Mouse (Mus musculus): Measurements from ENCODE around the gene Dnmt3b. TPM values are rescaled to one million over a fixed set of nuclear protein-coding genes. Genes with fewer than 3 reads are reported as not detected.
A peak's percentile ranks its signal among the peaks of the same experiment; 100 is the strongest.
"Not testable (repeated sequence)": the region's sequence is repeated elsewhere in the genome, so short reads cannot be mapped to it uniquely, and the experiment has no call there.

Dnmt3b gene
- polyA plus RNA-seq, 1 experiment from 2014 or later, result 4.1 TPM

- no peak for ATAC-seq
- Histone ChIP-seq H3K4me1 (no peaks in the 10 kb centered on the region), H3K4me3 (no peak overlapping the region), H3K9ac (no peak overlapping the region), H3K27me3 (no peaks in the 10 kb centered on the region), H3K4me2 (no peak overlapping the region), H3K36me3 (ENCODE audit: poor library complexity, severe bottlenecking) (no peaks in the 10 kb centered on the region), H3K9me3 (replicated peaks) (no peaks in the 10 kb centered on the region), H3K27ac (no peak overlapping the region)
- WGBS, result 5% methylated on average over 6 of the region's 6 CpGs
Observed at GRCm38 (mm10) chr2:153642999-153643398, 6.3 kb upstream of the Dnmt3b start.

- Histone ChIP-seq H3K27me3 (peaks cover 9% of the 10 kb centered on the region; the same call in 1 of the 2 replicates), H3K4me1 (peaks cover 17% of the 10 kb centered on the region), H3K9ac (peak overlapping the region; percentile 86), H3K27ac (no peak overlapping the region), H3K4me3 (peak overlapping the region; percentile 80), H3K9me3 (replicated peaks) (no peaks in the 10 kb centered on the region), H3K36me3 (ENCODE audit: poor library complexity, severe bottlenecking) (no peaks in the 10 kb centered on the region), H3K4me2 (peak overlapping the region; percentile 96)
- 14% methylated on average over 14 of the region's 14 CpGs for WGBS
- ATAC-seq, result no peak
Observed at GRCm38 (mm10) chr2:153648773-153649297, 415 bp upstream of the Dnmt3b start.

DNA sequence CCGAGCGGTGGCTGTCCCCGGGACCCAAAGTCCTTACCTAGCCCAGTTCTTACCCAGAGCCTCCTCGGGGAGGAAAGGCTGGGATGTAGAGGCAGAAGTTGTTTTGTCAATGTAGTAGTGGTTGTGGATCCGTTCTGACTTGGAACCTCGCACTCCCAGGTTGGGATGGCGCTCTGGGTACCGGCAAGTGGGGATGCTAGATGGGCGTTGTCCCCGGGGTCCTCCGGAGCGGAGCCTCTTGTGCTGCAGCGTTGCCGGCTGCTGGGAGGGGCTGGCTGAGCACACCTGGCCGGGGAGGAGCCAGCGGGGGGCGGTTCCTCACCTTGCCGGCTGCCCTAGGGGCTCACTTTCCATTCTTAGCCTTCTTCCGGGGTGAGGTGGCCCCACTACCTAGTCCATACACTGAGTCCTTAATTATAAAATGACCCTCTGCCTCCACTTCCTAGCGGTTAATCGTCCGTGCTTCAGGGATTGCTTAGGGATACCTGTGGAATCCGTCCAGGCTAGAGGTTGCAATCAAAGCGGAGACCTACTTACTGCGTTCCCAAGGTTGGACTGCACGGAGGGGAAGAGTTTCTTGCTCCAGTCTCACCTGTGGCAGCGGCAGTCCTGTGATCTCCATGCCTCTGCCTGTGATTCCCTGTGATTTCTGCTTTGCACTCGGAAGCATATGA is 901 bp downstream of the Dnmt3b start:
- Histone ChIP-seq H3K4me3 (peak overlapping the region; percentile 80), H3K4me1 (peaks cover 17% of the 10 kb centered on the region), H3K9me3 (replicated peaks) (no peaks in the 10 kb centered on the region), H3K9ac (peak overlapping the region; percentile 86), H3K27ac (no peak overlapping the region), H3K36me3 (ENCODE audit: poor library complexity, severe bottlenecking) (no peaks in the 10 kb centered on the region), H3K4me2 (peak overlapping the region; percentile 96), H3K27me3 (peaks cover 9% of the 10 kb centered on the region; the same call in 1 of the 2 replicates)
- WGBS, result 1% methylated on average over 28 of the region's 28 CpGs
- peak; percentile 29 for ATAC-seq

- Histone ChIP-seq H3K4me3 (no peak overlapping the region), H3K4me2 (no peak overlapping the region), H3K4me1 (peaks cover 17% of the 10 kb centered on the region), H3K9ac (no peak overlapping the region), H3K27ac (no peak overlapping the region), H3K27me3 (peaks cover 9% of the 10 kb centered on the region; the same call in 1 of the 2 replicates), H3K36me3 (ENCODE audit: poor library complexity, severe bottlenecking) (no peaks in the 10 kb centered on the region), H3K9me3 (replicated peaks) (no peaks in the 10 kb centered on the region)
- 38% methylated on average over 3 of the region's 3 CpGs for WGBS
- no peak for ATAC-seq
Observed at GRCm38 (mm10) chr2:153651681-153652080, 2.4 kb downstream of the Dnmt3b start.

GRCm38 (mm10) chr2:153657659-153658058 is 8.4 kb downstream of the Dnmt3b start:
- not testable (repeated sequence) for H3K36me3 ChIP-seq (ENCODE audit: poor library complexity, severe bottlenecking); H3K27me3 ChIP-seq; H3K4me1 ChIP-seq; H3K9me3 ChIP-seq (replicated peaks); H3K27ac ChIP-seq; H3K4me2 ChIP-seq; H3K4me3 ChIP-seq; ATAC-seq; H3K9ac ChIP-seq
- 86% methylated on average over 8 of the region's 8 CpGs for WGBS

GRCm38 (mm10) chr2:153660616-153661015 is 11.4 kb downstream of the Dnmt3b start:
- Histone ChIP-seq H3K36me3 (ENCODE audit: poor library complexity, severe bottlenecking) (peaks cover 26% of the 10 kb centered on the region), H3K4me3 (no peak overlapping the region), H3K27me3 (no peaks in the 10 kb centered on the region), H3K9me3 (replicated peaks) (no peaks in the 10 kb centered on the region), H3K4me2 (no peak overlapping the region), H3K9ac (no peak overlapping the region), H3K27ac (no peak overlapping the region), H3K4me1 (no peaks in the 10 kb centered on the region)
- 77% methylated on average over 3 of the region's 3 CpGs for WGBS
- ATAC-seq, result no peak

DNA sequence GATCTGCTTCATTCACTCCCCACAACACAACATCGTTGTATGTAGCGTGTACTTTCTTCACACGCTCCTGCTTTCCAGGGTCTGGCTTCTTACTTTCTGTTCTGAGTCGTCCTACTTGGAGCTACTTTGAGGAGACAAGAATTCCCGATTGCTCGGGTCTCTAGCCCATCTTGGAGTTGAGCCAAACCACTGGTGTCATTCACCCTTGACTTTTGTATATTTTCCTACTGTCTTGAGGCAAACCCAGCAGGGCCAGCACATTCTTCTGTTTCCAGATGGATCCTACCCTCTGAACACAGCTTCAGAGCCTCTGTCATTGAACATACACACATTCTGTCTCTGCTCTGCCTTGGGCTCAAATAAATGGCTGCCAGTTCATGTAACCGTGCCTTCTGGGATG is 16.2 kb downstream of the Dnmt3b start:
- 0 out of 2 replicates have a peak, but pooled peaks cover 8% of the 10 kb centered on the region for H3K4me1 ChIP-seq
- ATAC-seq, result no peak
- H3K4me3 ChIP-seq, result no peak overlapping the region
- no peak overlapping the region for H3K9ac ChIP-seq
- WGBS, result 91% methylated on average over 7 of the region's 7 CpGs
- no peaks in the 10 kb centered on the region for H3K9me3 ChIP-seq (replicated peaks)
- H3K27me3 ChIP-seq, result no peaks in the 10 kb centered on the region
- peaks cover 29% of the 10 kb centered on the region for H3K36me3 ChIP-seq (ENCODE audit: poor library complexity, severe bottlenecking)
- no peak overlapping the region for H3K27ac ChIP-seq
- H3K4me2 ChIP-seq, result no peak overlapping the region

DNA sequence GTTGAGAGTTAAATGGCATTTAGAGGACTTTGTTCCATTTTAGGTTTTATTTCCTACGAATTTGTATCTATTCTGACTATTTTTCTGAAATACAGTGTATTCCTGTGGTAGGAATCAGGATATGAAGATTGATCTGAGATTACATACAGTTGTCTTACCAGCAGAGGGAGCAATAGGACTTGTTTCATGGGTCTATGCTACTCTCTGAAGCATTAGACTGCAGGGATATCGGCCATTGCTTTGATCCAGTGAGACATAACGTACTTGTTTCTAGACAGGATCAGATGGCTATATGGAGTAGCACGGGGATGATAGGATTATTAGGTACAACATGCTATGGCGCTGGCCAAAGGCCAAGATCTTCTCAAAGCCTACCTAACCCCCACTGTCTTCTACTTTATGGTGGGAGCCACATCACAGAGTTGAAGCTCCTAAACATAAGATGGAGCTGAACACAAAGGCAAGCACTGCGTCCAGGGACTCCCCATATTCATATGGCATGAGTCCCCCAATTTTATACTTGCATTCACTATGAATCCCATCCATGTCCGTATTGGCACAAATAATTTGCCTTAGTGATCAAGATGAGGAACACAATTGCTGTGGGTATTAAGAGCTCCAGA is 19.6 kb downstream of the Dnmt3b start:
- H3K4me3 ChIP-seq, result no peak overlapping the region
- ATAC-seq, result peak; percentile 75
- H3K27ac ChIP-seq, result no peak overlapping the region
- no peaks in the 10 kb centered on the region for H3K9me3 ChIP-seq (replicated peaks)
- no peak overlapping the region for H3K9ac ChIP-seq
- peaks cover 14% of the 10 kb centered on the region; the same call in 1 of the 2 replicates for H3K36me3 ChIP-seq (ENCODE audit: poor library complexity, severe bottlenecking)
- H3K4me1 ChIP-seq, result 0 out of 2 replicates have a peak, but pooled peaks cover 8% of the 10 kb centered on the region
- 67% methylated on average over 7 of the region's 7 CpGs for WGBS
- H3K27me3 ChIP-seq, result no peaks in the 10 kb centered on the region
- H3K4me2 ChIP-seq, result no peak overlapping the region

GRCm38 (mm10) chr2:153670111-153670510 is 20.9 kb downstream of the Dnmt3b start:
- WGBS, result 59% methylated on average over 5 of the region's 5 CpGs

DNA sequence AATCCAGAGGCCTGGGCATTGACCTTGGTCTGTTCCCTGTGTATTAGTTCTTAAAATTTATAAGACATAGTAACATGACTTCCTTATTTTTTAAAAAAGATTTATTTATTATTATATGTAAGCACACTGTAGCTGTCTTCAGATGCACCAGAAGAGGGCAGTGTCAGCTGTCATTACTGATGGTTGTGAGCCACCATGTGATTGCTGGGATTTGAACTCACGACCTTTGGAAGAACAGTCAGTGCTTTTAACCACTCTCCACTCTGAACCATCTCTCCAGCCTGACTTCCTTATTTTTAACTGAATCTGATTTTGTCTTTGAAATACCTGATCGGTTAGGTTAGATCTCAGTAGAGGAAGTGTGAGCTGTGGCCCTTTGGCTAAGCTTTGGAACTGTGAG is 23.4 kb downstream of the Dnmt3b start:
- H3K9me3 ChIP-seq (replicated peaks), result no peaks in the 10 kb centered on the region
- no peak overlapping the region for H3K27ac ChIP-seq
- WGBS, result 87% methylated on average over 2 of the region's 2 CpGs
- no peak overlapping the region for H3K4me2 ChIP-seq
- 0 out of 2 replicates have a peak, but pooled peaks cover 8% of the 10 kb centered on the region for H3K4me1 ChIP-seq
- ATAC-seq, result no peak
- H3K36me3 ChIP-seq (ENCODE audit: poor library complexity, severe bottlenecking), result peaks cover 21% of the 10 kb centered on the region
- H3K27me3 ChIP-seq, result no peaks in the 10 kb centered on the region
- no peak overlapping the region for H3K9ac ChIP-seq
- H3K4me3 ChIP-seq, result no peak overlapping the region

More at GRCm38 (mm10) chr2:153670111-153670510, 20.9 kb downstream of the Dnmt3b start:
- Histone ChIP-seq H3K9ac (no peak overlapping the region), H3K4me3 (no peak overlapping the region), H3K27me3 (no peaks in the 10 kb centered on the region), H3K27ac (no peak overlapping the region), H3K9me3 (replicated peaks) (no peaks in the 10 kb centered on the region), H3K36me3 (ENCODE audit: poor library complexity, severe bottlenecking) (peaks cover 13% of the 10 kb centered on the region), H3K4me1 (0 out of 2 replicates have a peak, but pooled peaks cover 8% of the 10 kb centered on the region), H3K4me2 (no peak overlapping the region)
- ATAC-seq, result no peak

DNA sequence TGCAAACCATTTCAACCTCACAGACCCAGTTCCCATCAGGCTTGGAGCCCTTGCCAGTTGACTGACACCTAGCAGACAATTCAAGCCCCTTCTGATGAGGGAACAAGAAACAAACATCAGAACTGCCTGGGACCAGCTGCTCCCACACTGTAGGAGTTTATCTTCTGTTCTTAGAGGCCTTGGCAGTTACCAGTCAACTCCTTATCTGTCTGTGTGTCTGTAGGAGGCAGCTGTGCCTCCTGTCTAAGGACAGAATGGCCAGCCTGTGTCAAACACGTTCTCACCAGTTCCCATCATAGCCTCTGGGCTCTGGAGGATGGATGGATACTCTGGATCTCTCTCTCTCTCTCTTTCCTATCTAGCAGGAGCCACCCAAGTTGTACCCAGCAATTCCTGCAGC is 26.1 kb downstream of the Dnmt3b start:
- not testable (repeated sequence) for H3K4me3 ChIP-seq; H3K4me2 ChIP-seq; ATAC-seq; H3K9ac ChIP-seq; H3K27me3 ChIP-seq; H3K27ac ChIP-seq; H3K9me3 ChIP-seq (replicated peaks); H3K4me1 ChIP-seq
- 86% methylated on average over 1 of the region's 1 CpGs for WGBS
- H3K36me3 ChIP-seq (ENCODE audit: poor library complexity, severe bottlenecking), result peaks cover 23% of the 10 kb centered on the region

DNA sequence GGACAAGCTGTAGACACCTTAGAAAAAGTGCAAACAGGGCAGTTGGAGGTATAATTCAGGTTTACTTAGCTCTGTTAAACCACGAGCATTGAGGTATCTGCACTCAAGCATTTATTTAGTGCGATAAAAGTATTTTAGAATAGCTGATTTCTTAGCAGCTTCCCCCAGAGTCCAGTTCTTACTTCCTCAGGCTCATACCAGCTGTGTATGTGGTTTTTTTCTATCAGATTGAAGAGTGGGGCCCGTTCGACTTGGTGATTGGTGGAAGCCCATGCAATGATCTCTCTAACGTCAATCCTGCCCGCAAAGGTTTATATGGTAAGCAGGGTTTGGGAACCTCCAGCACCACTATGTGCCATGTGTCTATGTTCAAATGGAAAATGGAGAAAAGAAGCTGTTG is 27.7 kb downstream of the Dnmt3b start:
- Histone ChIP-seq H3K27me3 (no peaks in the 10 kb centered on the region), H3K36me3 (ENCODE audit: poor library complexity, severe bottlenecking) (peaks cover 32% of the 10 kb centered on the region), H3K9ac (no peak overlapping the region), H3K4me2 (no peak overlapping the region), H3K9me3 (replicated peaks) (no peaks in the 10 kb centered on the region), H3K27ac (no peak overlapping the region), H3K4me3 (no peak overlapping the region), H3K4me1 (no peaks in the 10 kb centered on the region)
- WGBS, result 93% methylated on average over 6 of the region's 6 CpGs
- no peak for ATAC-seq

Data from forebrain, embryonic 13.5 days (tissue).